Mouse (Mus musculus) E14TG2a.4 (cell line): Measurements from ENCODE around the gene Pcsk7.

ENCODE experiments used
- H3K27me3 ChIP-seq: 2 replicates; pipeline ENCODE4 v1.6.1; 2014; ENCODE audit warnings: low read length, control low read depth; ENCODE audit not compliant: insufficient read depth
- H3K36me3 ChIP-seq: 2 replicates; pipeline ENCODE4 v1.6.1; 2014; ENCODE audit warnings: low read length, control low read depth; ENCODE audit not compliant: insufficient read depth
- H3K4me1 ChIP-seq: replicated peaks from 2 replicates; pipeline ENCODE4 v1.6.1; 2014; ENCODE audit warnings: low read depth, low read length, control low read depth
- H3K4me3 ChIP-seq: replicated peaks from 2 replicates; pipeline ENCODE4 v1.5.1; 2014; ENCODE audit warnings: mild to moderate bottlenecking, low read length
- H3K9me3 ChIP-seq: 2 replicates; pipeline ENCODE4 v1.6.1; 2014; ENCODE audit warnings: low read length, control low read depth
- CTCF ChIP-seq: conservative IDR thresholded peaks from 2 replicates; pipeline ENCODE4 v1.5.1; 2014; ENCODE audit warnings: low read length
- NANOG ChIP-seq: IDR thresholded peaks from 2 replicates; pipeline ENCODE4 v1.6.1; 2014; ENCODE audit warnings: borderline replicate concordance, low read length, mixed read lengths
- POU5F1 ChIP-seq: IDR thresholded peaks from 2 replicates; pipeline ENCODE4 v1.6.1; 2014; ENCODE audit warnings: low read length, borderline replicate concordance

Gene Pcsk7

DNA sequence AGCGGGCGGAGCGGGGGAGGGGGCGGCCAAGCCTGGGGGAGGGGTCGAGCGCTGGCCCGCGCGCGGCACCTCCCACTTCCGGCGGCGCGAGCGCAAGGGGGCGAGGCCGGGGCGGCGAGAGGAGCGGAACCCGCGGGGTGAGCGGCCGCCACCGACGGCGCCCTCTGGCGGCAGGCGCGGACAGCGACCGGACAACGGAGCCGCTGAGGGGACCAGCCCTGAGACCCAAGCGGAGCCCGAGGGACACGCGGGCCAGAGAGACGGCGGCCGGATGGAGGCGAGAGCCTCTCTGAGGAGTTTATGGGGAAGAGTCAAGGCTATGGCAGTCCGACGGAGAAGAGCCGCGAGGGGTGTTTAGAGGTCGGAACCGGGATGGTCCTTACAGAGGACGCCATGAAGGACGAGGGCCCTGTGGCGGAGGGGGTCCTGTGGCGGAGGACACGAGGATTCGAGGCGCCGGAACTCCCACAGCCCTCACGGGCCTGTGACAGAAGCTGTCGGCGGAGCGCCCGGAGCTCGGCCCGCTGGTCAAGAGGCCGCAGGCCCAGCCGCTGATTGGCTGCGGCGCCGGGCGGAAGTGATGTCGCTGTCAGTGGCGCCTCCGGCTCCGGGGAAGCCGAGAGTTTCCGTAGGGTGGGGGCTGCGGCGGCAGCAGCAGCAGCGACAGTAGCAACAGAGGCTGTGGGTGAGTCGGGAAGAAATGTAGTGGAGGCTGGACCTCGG lies at the start of gene Pcsk7, which contains the start of gene Rnf214:
Gene Pcsk7, plus strand, starts transcription at position 143 of the 723 bp plus-strand sequence.
Gene Rnf214, minus strand, starts transcription at position 557 of the 723 bp plus-strand sequence.
- H3K9me3 ChIP-seq, result no peaks in the 10 kb centered on the region
- no peaks in the 10 kb centered on the region for H3K27me3 ChIP-seq
- H3K36me3 ChIP-seq, result peaks cover 32% of the 10 kb centered on the region
- H3K4me1 ChIP-seq, result peaks cover 26% of the 10 kb centered on the region
- peak within 1 kb of the TSS; percentile 95 for H3K4me3 ChIP-seq
- TF ChIP-seq NANOG, result no peak
- TF ChIP-seq CTCF, result no peak
- TF ChIP-seq POU5F1, result no peak

- TF ChIP-seq CTCF (no peak), POU5F1 (no peak), NANOG (no peak)
- Histone ChIP-seq H3K4me3 (no peak overlapping the region), H3K4me1 (peaks cover 24% of the 10 kb centered on the region), H3K9me3 (no peaks in the 10 kb centered on the region), H3K36me3 (peaks cover 79% of the 10 kb centered on the region), H3K27me3 (no peaks in the 10 kb centered on the region)
These were observed 46.9 kb upstream of the Pcsk7 start for GRCm38 (mm10) chr9:45859364-45859763.

DNA sequence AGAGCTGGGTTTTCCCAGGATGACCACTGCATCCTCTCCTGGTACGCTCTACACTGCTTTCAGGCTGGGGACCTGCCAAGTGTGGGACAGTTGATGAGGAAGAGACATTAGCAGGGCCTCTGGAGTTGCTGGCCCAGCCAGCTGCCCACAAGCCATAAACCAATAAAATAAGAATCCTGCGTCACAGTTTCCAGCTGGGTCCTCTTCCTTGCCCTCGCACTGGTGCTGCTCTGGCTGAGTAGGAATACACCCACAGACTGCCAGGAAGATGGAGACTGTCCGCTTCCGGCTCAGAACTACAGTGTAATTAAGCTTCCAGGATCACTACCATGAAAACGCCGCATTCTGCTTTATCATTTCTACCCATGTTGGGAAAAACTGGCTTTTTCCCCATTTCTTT lies 44.5 kb upstream of the Pcsk7 start:
- H3K4me1 ChIP-seq, result peaks cover 17% of the 10 kb centered on the region
- no peaks in the 10 kb centered on the region for H3K9me3 ChIP-seq
- TF ChIP-seq POU5F1 (no peak), NANOG (no peak), CTCF (no peak)
- H3K4me3 ChIP-seq, result no peak overlapping the region
- no peaks in the 10 kb centered on the region for H3K27me3 ChIP-seq
- peaks cover 87% of the 10 kb centered on the region for H3K36me3 ChIP-seq

- Histone ChIP-seq H3K27me3 (no peaks in the 10 kb centered on the region), H3K4me3 (no peak overlapping the region), H3K9me3 (no peaks in the 10 kb centered on the region), H3K4me1 (no peaks in the 10 kb centered on the region), H3K36me3 (peaks cover 73% of the 10 kb centered on the region)
- TF ChIP-seq POU5F1 (no peak), CTCF (no peak), NANOG (no peak)
These were observed 37.1 kb upstream of the Pcsk7 start for GRCm38 (mm10) chr9:45869181-45869580.

- TF ChIP-seq CTCF, result no peak
- TF ChIP-seq POU5F1, result no peak
- Histone ChIP-seq H3K4me3 (no peak overlapping the region), H3K27me3 (no peaks in the 10 kb centered on the region), H3K9me3 (no peaks in the 10 kb centered on the region), H3K4me1 (no peaks in the 10 kb centered on the region), H3K36me3 (peaks cover 66% of the 10 kb centered on the region)
These were observed 36.0 kb upstream of the Pcsk7 start for GRCm38 (mm10) chr9:45870265-45870664.

GRCm38 (mm10) chr9:45877928-45878327 lies 28.4 kb upstream of the Pcsk7 start:
- TF ChIP-seq CTCF (peak; percentile 13; the same call in 1 of the 2 replicates), POU5F1 (no peak), NANOG (no peak)

DNA sequence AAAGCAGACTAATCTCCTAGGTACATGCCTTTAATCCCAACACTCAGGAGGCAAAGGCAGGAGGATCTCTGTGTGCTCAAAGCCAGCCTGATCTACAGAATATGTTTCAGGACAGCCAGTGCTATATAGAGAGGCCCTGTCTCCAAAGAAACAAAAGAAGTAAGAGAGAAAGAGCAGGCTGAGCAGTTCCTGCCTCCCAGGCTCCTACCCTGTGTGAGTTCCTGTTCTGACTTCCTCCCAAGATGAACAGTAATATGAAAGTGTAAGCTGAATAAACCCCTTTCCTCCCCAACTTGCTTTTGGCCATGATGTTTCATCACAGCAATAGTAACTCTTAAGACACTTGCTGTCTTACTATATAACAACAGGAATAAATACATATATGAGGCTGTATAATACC lies 12.6 kb upstream of the Pcsk7 start:
- H3K27me3 ChIP-seq, result no peaks in the 10 kb centered on the region
- TF ChIP-seq CTCF, result no peak
- TF ChIP-seq POU5F1, result no peak
- TF ChIP-seq NANOG, result no peak
- peaks cover under 1% of the 10 kb centered on the region for H3K4me1 ChIP-seq
- H3K9me3 ChIP-seq, result no peaks in the 10 kb centered on the region
- peaks cover 59% of the 10 kb centered on the region for H3K36me3 ChIP-seq
- H3K4me3 ChIP-seq, result no peak overlapping the region

More at GRCm38 (mm10) chr9:45877928-45878327, 28.4 kb upstream of the Pcsk7 start:
- H3K27me3 ChIP-seq, result no peaks in the 10 kb centered on the region
- no peaks in the 10 kb centered on the region for H3K4me1 ChIP-seq
- no peaks in the 10 kb centered on the region for H3K9me3 ChIP-seq
- H3K36me3 ChIP-seq, result peaks cover 18% of the 10 kb centered on the region
- H3K4me3 ChIP-seq, result no peak overlapping the region

- no peaks in the 10 kb centered on the region for H3K9me3 ChIP-seq
- H3K4me3 ChIP-seq, result peak overlapping the region; percentile 95
- TF ChIP-seq NANOG, result no peak
- TF ChIP-seq POU5F1, result no peak
- TF ChIP-seq CTCF, result no peak
- peaks cover 19% of the 10 kb centered on the region for H3K36me3 ChIP-seq
- H3K4me1 ChIP-seq, result peaks cover 23% of the 10 kb centered on the region
- no peaks in the 10 kb centered on the region for H3K27me3 ChIP-seq
These were observed 1.1 kb upstream of the Pcsk7 start for GRCm38 (mm10) chr9:45905196-45905595.
